In genomic region chr19:5849843-5850527, GRCm38 (mm10) we compare ENCODE assay signal across 8 mouse cellular contexts. TPM values are rescaled to one million over a fixed set of nuclear protein-coding genes. Genes with fewer than 3 reads are reported as not detected.
A peak's percentile ranks its signal among the peaks of the same experiment; 100 is the strongest.
DNase-seq lines count a peak whose midpoint lies in the region; ATAC-seq and TF ChIP-seq lines count a peak whose summit lies in the region.

No protein-coding gene starts in this region.

- peaks cover 12% of the 10 kb centered on the region for H3K4me1 ChIP-seq in cortical plate, adult 2 months (ENCODE audit: control insufficient read depth, insufficient read depth, low read length)
- peaks cover 69% of the 10 kb centered on the region for H3K4me1 ChIP-seq in megakaryocyte, embryonic 14.5 days

- H3K27ac ChIP-seq in cortical plate, adult 2 months (ENCODE audit: insufficient read depth, low read length): peak overlapping the region; percentile 96

- peaks cover 44% of the 10 kb centered on the region for H3K36me3 ChIP-seq in megakaryocyte, embryonic 14.5 days (replicated peaks; ENCODE audit: low read length)

- peak; percentile 90 for TF ChIP-seq CTCF in cortical plate, adult 2 months (IDR thresholded peaks at IDR 0.05; ENCODE audit: extremely low read depth, insufficient read depth, low read length)

- peak; percentile 30 for ATAC-seq in activated CD4-positive, CD25-positive, alpha-beta regulatory T cell, adult 4 months

- no peak overlapping the region for H3K4me3 ChIP-seq in cortical plate, adult 2 months (ENCODE audit: insufficient read depth, low read length)
- peak overlapping the region; percentile 99 for H3K4me3 ChIP-seq in megakaryocyte, embryonic 14.5 days (replicated peaks)

- no peaks in the 10 kb centered on the region for H3K9me3 ChIP-seq in megakaryocyte, embryonic 14.5 days

- TF ChIP-seq POLR2A in cortical plate, adult 2 months (IDR thresholded peaks at IDR 0.05; ENCODE audit: extremely low read depth, insufficient read depth, low read length): peak; percentile 20; the same call in 1 of the 2 replicates

- no peaks in the 10 kb centered on the region for H3K27me3 ChIP-seq in megakaryocyte, embryonic 14.5 days (replicated peaks)

- peak; percentile 96 to 97 for DNase-seq in gastrocnemius, adult 8-10 months (ENCODE audit: low spot score in 2 of 2)
- DNase-seq in induced T-regulatory cell, adult 2 months (ENCODE audit: low read depth): peak; percentile 96
- peak; percentile 80 to 95 for DNase-seq in left cerebral cortex, adult 9 months (ENCODE audit: low spot score in 2 of 2)
- peak; percentile 95 to 97 for DNase-seq in right cerebral cortex, adult 2 months (ENCODE audit: low spot score in 2 of 2)
- DNase-seq in urinary bladder, postnatal 14 days (ENCODE audit: low spot score): peak; percentile 97

RNA-seq across cellular contexts. Expression of gene Frmd8, which starts 25.1 kb away (rescaled TPM):
- polyA plus RNA-seq in activated CD4-positive, CD25-positive, alpha-beta regulatory T cell, adult 4 months (2017; shearing (Covaris generic)): 10 to 100 TPM; 70.6 to 78.6 TPM
- 17.1 and 22.1 TPM in 2 replicates for polyA plus RNA-seq in cortical plate, adult 2 months (2012; rRNA removed)
- 1 to 10 TPM; 2.7 to 4.5 (median 3.0) TPM for total RNA-seq in gastrocnemius, adult 8-10 months (2022)
- polyA plus RNA-seq in megakaryocyte, embryonic 14.5 days (2012; ENCODE audit: insufficient read depth, low replicate concordance): 28.5 and 57.6 TPM in 2 replicates

RNA-seq across cellular contexts. Expression of gene Slc25a45, which starts 27.6 kb away (rescaled TPM):
- polyA plus RNA-seq in activated CD4-positive, CD25-positive, alpha-beta regulatory T cell, adult 4 months (2017; shearing (Covaris generic)): 10 to 100 TPM; 43.3 to 60.2 TPM
- polyA plus RNA-seq in cortical plate, adult 2 months (2012; rRNA removed): 6.6 and 7.4 TPM in 2 replicates
- total RNA-seq in gastrocnemius, adult 8-10 months (2022): 1 to 10 TPM in 3 of 4 experiments, under 1 TPM in 1; 0.80 to 1.3 (median 1.1) TPM
- polyA plus RNA-seq in megakaryocyte, embryonic 14.5 days (2012; ENCODE audit: insufficient read depth, low replicate concordance): 3.6 and 6.9 TPM in 2 replicates

RNA-seq across cellular contexts. Expression of gene Tigd3, which starts 44.0 kb away (rescaled TPM):
- polyA plus RNA-seq in activated CD4-positive, CD25-positive, alpha-beta regulatory T cell, adult 4 months (2017; shearing (Covaris generic)): under 1 TPM; 0.29 to 0.58 TPM
- 3.6 and 4.0 TPM in 2 replicates for polyA plus RNA-seq in cortical plate, adult 2 months (2012; rRNA removed)
- total RNA-seq in gastrocnemius, adult 8-10 months (2022): under 1 TPM; 0.12 to 0.34 (median 0.26) TPM
- polyA plus RNA-seq in megakaryocyte, embryonic 14.5 days (2012; ENCODE audit: insufficient read depth, low replicate concordance): 0.57 and 1.3 TPM in 2 replicates
